Mouse (Mus musculus): Measurements from ENCODE around the gene Tnni2.
"Not testable (repeated sequence)": the region's sequence is repeated elsewhere in the genome, so short reads cannot be mapped to it uniquely, and the experiment has no call there.

DNA sequence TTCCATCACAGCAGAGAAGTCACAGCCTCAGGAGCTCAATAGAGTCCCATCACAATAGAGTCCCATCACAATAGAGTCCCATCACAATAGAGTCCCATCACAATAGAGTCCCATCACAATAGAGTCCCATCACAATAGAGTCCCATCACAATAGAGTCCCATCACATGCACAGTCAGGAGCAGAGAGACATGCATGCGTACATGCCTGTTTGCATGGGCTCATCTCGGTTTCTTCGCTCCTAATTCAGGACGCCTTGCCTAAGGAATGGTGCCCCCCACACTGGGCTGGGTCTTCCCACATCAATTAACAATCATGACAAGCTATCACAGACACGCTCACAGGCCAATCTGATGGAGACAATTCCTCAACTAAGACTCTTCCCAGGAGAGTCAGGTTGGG, 36.5 kb upstream of the Tnni2 start:
- TF ChIP-seq POLR2A (IDR thresholded peaks at IDR 0.05; ENCODE audit: low read depth, low read length); CTCF (IDR thresholded peaks at IDR 0.05; ENCODE audit: borderline replicate concordance, insufficient read depth, low read length): not testable (repeated sequence)

All from embryonic fibroblast, embryonic 13.5 days (primary cell).